ENCODE assay signal across 8 mouse cellular contexts in genomic region chr8:13676701-13677412, GRCm38 (mm10). TPM values are rescaled to one million over a fixed set of nuclear protein-coding genes. Genes with fewer than 3 reads are reported as not detected.
DNase-seq lines count a peak whose midpoint lies in the region.

No protein-coding gene starts in this region.

- no peaks in the 10 kb centered on the region for H3K9me3 ChIP-seq in megakaryocyte, embryonic 14.5 days

- H3K36me3 ChIP-seq in megakaryocyte, embryonic 14.5 days (replicated peaks; ENCODE audit: low read length) = peaks cover 48% of the 10 kb centered on the region

- H3K4me1 ChIP-seq in megakaryocyte, embryonic 14.5 days = peaks cover 81% of the 10 kb centered on the region

- peak; percentile 49 for DNase-seq in WW6 (ENCODE audit: low read depth, low spot score)
- DNase-seq in cerebellum, postnatal 10 days = peak; percentile 86 to 87
- DNase-seq in frontal cortex, postnatal 14 days (ENCODE audit: low spot score in 2 of 2) = peak; percentile 59 to 72
- DNase-seq in induced T-regulatory cell, adult 2 months (ENCODE audit: low read depth) = peak; percentile 88
- DNase-seq in left cerebral cortex, adult 8-10 months (ENCODE audit: low spot score in 2 of 2) = peak; percentile 57 to 73
- peak; percentile 69 to 73 for DNase-seq in right cerebral cortex, adult 2 months (ENCODE audit: low spot score in 2 of 2)
- peak; percentile 57 for DNase-seq in urinary bladder, postnatal 14 days (ENCODE audit: low spot score)

- H3K27me3 ChIP-seq in megakaryocyte, embryonic 14.5 days (replicated peaks) = no peaks in the 10 kb centered on the region

- H3K4me3 ChIP-seq in megakaryocyte, embryonic 14.5 days (replicated peaks) = peak overlapping the region; percentile 97

RNA-seq across cellular contexts. Expression of gene Rasa3, which starts 0.5 kb away (rescaled TPM):
- total RNA-seq in left cerebral cortex, adult 8-10 months (2022) = 10 to 100 TPM; 63.9 to 72.0 (median 69.5) TPM
- polyA plus RNA-seq in megakaryocyte, embryonic 14.5 days (2012; ENCODE audit: insufficient read depth, low replicate concordance) = 86.3 and 103 TPM in 2 replicates

RNA-seq across cellular contexts. Expression of gene Cfap97d2, which starts 28.8 kb away (rescaled TPM):
- 1 to 10 TPM; 1.1 to 2.6 (median 2.0) TPM for total RNA-seq in left cerebral cortex, adult 8-10 months (2022)
- 6.9 TPM in 1 of 2 replicates, not detected in the other for polyA plus RNA-seq in megakaryocyte, embryonic 14.5 days (2012; ENCODE audit: insufficient read depth, low replicate concordance)

Comparison
In these comparisons a context has a peak if more than half of its experiments do, and no peak if none do; other contexts are left out.
1. Peak in every context shown above with its lines: DNase-seq and H3K4me3 ChIP-seq.